29 mouse cellular contexts compared by ENCODE assay signal in genomic region chr13:73932201-73932600, GRCm38 (mm10). TPM values are rescaled to one million over a fixed set of nuclear protein-coding genes. Genes with fewer than 3 reads are reported as not detected.
"Had no signal": no experiment of that assay in that cellular context is flagged by ENCODE, and none has a peak within 500 bp of the region (broad histone marks: within the 10 kb centered on the region; RNA-seq: fewer than 3 reads in every experiment).

No protein-coding gene starts in this region.

- H3K9me3 ChIP-seq: midbrain, embryonic 10.5 days; midbrain, embryonic 12.5 days; neural tube, embryonic 13.5 days; neural tube, embryonic 15.5 days had no signal

- H3K4me3 ChIP-seq: midbrain, embryonic 10.5 days; midbrain, embryonic 12.5 days; myocyte; neural tube, embryonic 13.5 days; neural tube, embryonic 15.5 days had no signal

- H3K27ac ChIP-seq: midbrain, embryonic 10.5 days; midbrain, embryonic 12.5 days; neural tube, embryonic 13.5 days; neural tube, embryonic 15.5 days had no signal

- H3K27me3 ChIP-seq: midbrain, embryonic 12.5 days; neural tube, embryonic 13.5 days; neural tube, embryonic 15.5 days had no signal

- DNase-seq: lung, adult 18-20 months; lung, embryonic 14.5 days; lung, postnatal 10 days; lung, postnatal 4 days; midbrain, embryonic 14.5 days; retina, postnatal 1 day; right cerebral cortex, adult 18-20 months; right cerebral cortex, postnatal 25 days; right cerebral cortex, postnatal 4 days; spleen, adult 18-20 months; thymus, adult 18-20 months; thymus, postnatal 14 days; thymus, postnatal 4 days had no signal

RNA-seq across cellular contexts. Expression of gene Zdhhc11, which starts 31.4 kb away (rescaled TPM):
- total RNA-seq: megakaryocyte, adult 5-6 weeks; megakaryocyte-erythroid progenitor cell, adult 5-6 weeks had no signal
- polyA plus RNA-seq: liver, embryonic 16.5 days; lung, embryonic 14.5 days; lung, embryonic 16.5 days; midbrain, embryonic 10.5 days; midbrain, embryonic 12.5 days; midbrain, embryonic 14.5 days; midbrain, embryonic 16.5 days; myocyte; neural tube, embryonic 11.5 days; neural tube, embryonic 13.5 days; neural tube, embryonic 15.5 days; small intestine, adult 2 months; stomach, embryonic 14.5 days; stomach, embryonic 16.5 days; thymus, postnatal 0 days; urinary bladder, adult 2 months had no signal
